Mouse (Mus musculus) right cerebral cortex, postnatal 10 days (tissue): ENCODE data around the gene Tac4.
A peak's percentile ranks its signal among the peaks of the same experiment; 100 is the strongest.

Experiments used
- DNase-seq, 2 experiments: peaks; one replicate each; pipeline ENCODE4 v3.0.0; 2021; ENCODE audit warnings: low spot score in 2 of 2

Gene Tac4

GRCm38 (mm10) chr11:95261178-95261751, at the start of gene Tac4:
TSS of gene Tac4 (plus strand) at chr11:95261529.
- DNase-seq, result no peak

GRCm38 (mm10) chr11:95213607-95214006, 47.7 kb upstream of the Tac4 start:
- no peak for DNase-seq

- DNase-seq, result no peak
Measured at GRCm38 (mm10) chr11:95214305-95214704, 47.0 kb upstream of the Tac4 start.

GRCm38 (mm10) chr11:95216193-95216592, 45.1 kb upstream of the Tac4 start:
- no peak for DNase-seq

- peak in 1 of 2 experiments; percentile 39 for DNase-seq
Measured at GRCm38 (mm10) chr11:95219111-95219510, 42.2 kb upstream of the Tac4 start.

- peak in 1 of 2 experiments; percentile 56 for DNase-seq
Measured at GRCm38 (mm10) chr11:95223473-95223872, 37.9 kb upstream of the Tac4 start.

GRCm38 (mm10) chr11:95224124-95224893, 37.0 kb upstream of the Tac4 start:
- no peak for DNase-seq

GRCm38 (mm10) chr11:95225448-95225847, 35.9 kb upstream of the Tac4 start:
- no peak for DNase-seq

GRCm38 (mm10) chr11:95227467-95227866, 33.9 kb upstream of the Tac4 start:
- no peak for DNase-seq

- peak; percentile 57 to 80 for DNase-seq
Measured at GRCm38 (mm10) chr11:95231688-95232328, 29.5 kb upstream of the Tac4 start.

- DNase-seq, result no peak
Measured at GRCm38 (mm10) chr11:95232329-95232696, 29.0 kb upstream of the Tac4 start.

GRCm38 (mm10) chr11:95238477-95238876, 22.9 kb upstream of the Tac4 start:
- DNase-seq, result no peak

- no peak for DNase-seq
Measured at GRCm38 (mm10) chr11:95242653-95243052, 18.7 kb upstream of the Tac4 start.

GRCm38 (mm10) chr11:95245456-95245855, 15.9 kb upstream of the Tac4 start:
- peak in 1 of 2 experiments; percentile 56 for DNase-seq

GRCm38 (mm10) chr11:95247065-95247464, 14.3 kb upstream of the Tac4 start:
- no peak for DNase-seq

- DNase-seq, result no peak
Measured at GRCm38 (mm10) chr11:95250110-95250509, 11.2 kb upstream of the Tac4 start.

- DNase-seq, result peak; percentile 79 to 85
Measured at GRCm38 (mm10) chr11:95251295-95251694, 10.0 kb upstream of the Tac4 start.

GRCm38 (mm10) chr11:95252104-95252503, 9.2 kb upstream of the Tac4 start:
- no peak for DNase-seq

GRCm38 (mm10) chr11:95254165-95254564, 7.2 kb upstream of the Tac4 start:
- DNase-seq, result peak in 1 of 2 experiments; percentile 57

- no peak for DNase-seq
Measured at GRCm38 (mm10) chr11:95255747-95256146, 5.6 kb upstream of the Tac4 start.

GRCm38 (mm10) chr11:95257930-95258329, 3.4 kb upstream of the Tac4 start:
- DNase-seq, result no peak

GRCm38 (mm10) chr11:95258490-95258889, 2.8 kb upstream of the Tac4 start:
- DNase-seq, result peak; percentile 77 to 81
